Mouse (Mus musculus) erythroblast, embryonic 14.5 days (primary cell): ENCODE results near the gene Map1b. TPM values are rescaled to one million over a fixed set of nuclear protein-coding genes. Genes with fewer than 3 reads are reported as not detected.

Source experiments
- H3K27me3 ChIP-seq: 2 replicates; pipeline ENCODE4 v1.6.1; 2012; ENCODE audit warnings: inconsistent platforms; ENCODE audit not compliant: control insufficient read depth
- H3K36me3 ChIP-seq: 2 replicates; pipeline ENCODE4 v1.6.1; 2012; ENCODE audit warnings: mild to moderate bottlenecking, inconsistent platforms; ENCODE audit not compliant: control insufficient read depth
- H3K4me1 ChIP-seq: 2 replicates; pipeline ENCODE4 v1.6.1; 2012; ENCODE audit warnings: inconsistent platforms; ENCODE audit not compliant: control insufficient read depth
- H3K4me3 ChIP-seq: replicated peaks from 2 replicates; pipeline ENCODE3; 2012; ENCODE audit warnings: moderate library complexity, mild to moderate bottlenecking, inconsistent platforms
- H3K9me3 ChIP-seq: 2 replicates; pipeline ENCODE4 v1.6.1; 2012; ENCODE audit warnings: low read length, inconsistent platforms, mixed read lengths; ENCODE audit not compliant: control insufficient read depth
- GATA1 ChIP-seq: IDR thresholded peaks from 2 replicates; pipeline ENCODE4 v1.6.1; 2012; ENCODE audit warnings: low read length, inconsistent platforms, mixed read lengths
- TAL1 ChIP-seq: IDR thresholded peaks from 3 replicates; pipeline ENCODE4 v1.6.1; 2012; ENCODE audit warnings: low read length, inconsistent platforms, mixed read lengths
- polyA plus RNA-seq: library from polyadenylated mRNA; stranded (reverse); fragments of >175 nt; gene quantifications from 2 replicates; pipeline ENCODE4 v1.2.3, GENCODE M21; 2012

The Map1b gene
- polyA plus RNA-seq: not detected in 2 replicates

DNA sequence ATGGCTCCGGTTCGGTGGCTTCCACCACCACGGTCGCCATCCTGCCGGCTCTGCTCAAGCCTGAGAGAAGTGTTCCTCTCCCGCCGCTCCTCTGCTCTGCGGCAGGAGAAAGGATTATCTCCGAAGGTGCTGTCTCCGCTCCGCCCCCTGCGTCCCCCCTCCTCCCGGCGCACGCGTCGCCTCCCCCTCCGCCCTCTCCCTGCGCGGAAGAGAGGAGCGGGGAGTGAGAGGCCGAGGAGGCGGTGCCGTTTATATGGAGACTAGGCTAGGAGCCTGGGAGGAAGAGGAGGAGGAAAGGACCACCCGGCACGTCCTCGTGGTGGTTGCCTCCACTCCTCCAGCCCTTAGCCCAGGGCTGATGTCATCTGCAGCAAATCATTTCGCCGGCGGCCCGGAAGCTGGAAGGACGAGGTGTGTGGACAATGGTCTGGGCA, at the start of gene Map1b:
Map1b (minus strand) TSS at position 93 of the 434 bp plus-strand sequence.
- TF ChIP-seq TAL1: no peak
- no peak for TF ChIP-seq GATA1
- Histone ChIP-seq H3K27me3 (peaks cover 52% of the 10 kb centered on the region), H3K36me3 (no peaks in the 10 kb centered on the region), H3K4me3 (peak within 1 kb of the TSS; percentile 37), H3K9me3 (no peaks in the 10 kb centered on the region), H3K4me1 (peaks cover 2% of the 10 kb centered on the region)

DNA sequence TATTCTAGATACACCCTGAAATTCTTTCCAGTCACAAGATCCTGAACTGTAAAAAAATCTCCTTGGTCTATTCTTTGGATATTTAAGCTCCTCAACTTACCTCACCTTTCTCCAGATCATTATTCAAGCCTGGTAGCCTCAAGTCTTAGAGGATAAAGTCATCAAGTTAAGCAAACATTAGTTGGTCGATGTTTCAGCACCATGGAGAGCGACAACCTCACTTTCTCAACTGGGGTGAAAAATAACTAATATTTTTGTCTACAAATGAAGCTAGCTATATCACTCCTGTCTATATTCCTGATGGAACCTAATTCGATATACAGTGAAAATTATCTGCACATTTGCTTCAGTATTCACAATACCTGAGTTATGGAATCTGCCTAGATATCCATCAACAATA, 48.0 kb upstream of the Map1b start:
- TF ChIP-seq TAL1 (no peak), GATA1 (no peak)
- no peaks in the 10 kb centered on the region for H3K4me1 ChIP-seq
- H3K4me3 ChIP-seq: no peak overlapping the region
- H3K36me3 ChIP-seq: no peaks in the 10 kb centered on the region
- H3K9me3 ChIP-seq: no peaks in the 10 kb centered on the region
- no peaks in the 10 kb centered on the region for H3K27me3 ChIP-seq

DNA sequence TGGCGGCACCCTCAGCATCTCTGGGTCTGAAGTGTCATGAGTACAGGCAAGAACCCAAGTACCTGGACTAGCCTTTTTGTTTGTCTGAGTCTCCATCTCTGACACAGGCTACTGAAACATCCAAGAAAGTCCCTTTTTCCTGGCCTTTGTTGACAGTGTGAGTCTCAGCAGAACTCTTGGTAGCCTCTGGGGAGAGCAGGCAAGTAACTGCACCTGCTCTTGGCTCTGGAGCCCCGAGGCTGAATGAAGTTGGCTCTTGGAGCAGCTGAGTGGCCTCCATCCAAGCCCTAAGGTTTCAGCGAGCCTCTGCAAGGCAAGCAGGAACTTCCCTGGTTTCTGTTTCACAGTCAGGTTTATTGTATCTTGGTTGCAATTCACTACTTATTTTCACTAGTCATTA, 46.7 kb upstream of the Map1b start:
- no peaks in the 10 kb centered on the region for H3K27me3 ChIP-seq
- H3K9me3 ChIP-seq: no peaks in the 10 kb centered on the region
- no peak for TF ChIP-seq TAL1
- no peak for TF ChIP-seq GATA1
- no peaks in the 10 kb centered on the region for H3K36me3 ChIP-seq
- H3K4me3 ChIP-seq: no peak overlapping the region
- no peaks in the 10 kb centered on the region for H3K4me1 ChIP-seq

DNA sequence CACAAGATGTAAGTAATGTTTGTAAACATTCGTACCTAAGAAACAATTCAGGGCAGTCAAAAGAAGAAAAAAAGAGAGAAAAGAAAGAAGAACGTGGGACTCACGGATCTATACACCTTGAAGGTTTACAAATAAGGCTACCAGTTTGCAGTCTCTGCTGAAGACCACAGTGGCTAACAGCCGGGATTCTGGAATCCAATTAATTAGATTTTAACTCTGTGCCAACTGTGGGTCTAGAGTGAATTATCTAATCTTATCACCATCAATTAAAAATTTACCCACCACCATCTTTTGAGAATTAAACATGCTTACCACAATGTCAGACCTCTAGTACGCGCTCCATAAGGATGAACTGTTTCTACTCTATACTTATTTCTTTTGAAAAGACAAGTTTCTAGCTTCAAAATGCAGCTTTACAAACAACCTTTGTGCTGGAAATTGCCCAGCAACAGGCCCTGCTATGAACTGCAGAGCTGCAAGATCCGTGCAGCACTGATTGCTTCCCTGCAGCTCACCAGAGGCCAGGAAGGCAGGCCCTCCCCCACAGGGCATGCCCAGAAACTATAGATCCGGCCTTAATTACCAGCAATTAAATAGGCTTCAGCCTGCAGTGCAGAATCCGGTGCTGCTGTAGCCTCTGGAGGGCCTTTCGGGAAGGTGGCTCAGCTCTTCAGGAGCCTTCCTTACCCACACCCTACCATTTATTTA, 45.7 kb upstream of the Map1b start:
- no peaks in the 10 kb centered on the region for H3K27me3 ChIP-seq
- no peaks in the 10 kb centered on the region for H3K4me1 ChIP-seq
- H3K4me3 ChIP-seq: no peak overlapping the region
- no peaks in the 10 kb centered on the region for H3K9me3 ChIP-seq
- TF ChIP-seq GATA1 (no peak), TAL1 (no peak)
- no peaks in the 10 kb centered on the region for H3K36me3 ChIP-seq

DNA sequence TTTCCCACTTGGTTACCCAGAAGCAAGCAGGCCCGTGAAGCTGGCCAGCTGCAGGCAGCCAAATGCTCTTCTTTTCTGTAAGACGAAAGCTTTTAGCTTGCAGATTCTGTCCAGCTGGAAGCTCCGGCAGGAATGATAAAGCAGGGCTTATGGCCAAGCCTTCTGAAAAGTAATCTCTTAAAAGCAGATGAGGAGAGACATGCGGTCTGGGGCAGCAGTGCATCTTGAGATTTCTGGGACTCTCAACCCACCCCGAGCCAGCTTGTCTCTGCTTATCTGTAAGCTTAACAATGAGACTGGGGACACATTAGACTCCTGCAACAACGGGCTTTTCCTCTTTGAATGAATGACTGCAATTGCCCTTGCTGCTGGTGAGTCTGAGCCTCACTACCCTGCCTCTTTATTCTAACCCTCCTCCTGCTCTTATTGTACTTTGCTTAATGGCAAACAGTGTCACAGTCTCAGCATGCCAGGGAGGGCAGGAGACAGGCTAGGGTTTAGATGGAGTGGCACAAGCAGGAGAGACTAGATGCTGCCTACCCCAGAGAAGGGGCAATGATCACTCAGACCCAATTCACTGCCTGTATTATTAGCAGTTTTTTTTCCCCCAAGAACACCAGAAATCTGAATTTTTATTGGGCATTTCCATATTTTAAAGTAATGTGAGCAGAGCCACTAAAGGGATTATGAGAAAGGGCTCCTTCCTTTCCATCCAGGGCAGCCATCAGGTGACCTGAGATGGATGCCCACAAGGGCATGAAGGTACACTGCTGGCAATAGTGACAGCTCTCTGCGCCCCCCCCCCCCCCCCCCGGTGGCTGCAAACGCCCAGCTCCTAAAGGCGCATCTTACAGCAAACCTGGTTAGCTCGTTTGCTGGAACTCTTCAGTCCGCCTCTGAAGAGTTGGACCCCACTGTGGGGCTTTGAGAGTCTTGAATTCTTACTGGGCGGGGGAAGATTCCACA, 44.6 kb upstream of the Map1b start:
- H3K36me3 ChIP-seq: no peaks in the 10 kb centered on the region
- no peak overlapping the region for H3K4me3 ChIP-seq
- no peaks in the 10 kb centered on the region for H3K27me3 ChIP-seq
- no peaks in the 10 kb centered on the region for H3K4me1 ChIP-seq
- H3K9me3 ChIP-seq: no peaks in the 10 kb centered on the region
- no peak for TF ChIP-seq GATA1
- TF ChIP-seq TAL1: no peak

DNA sequence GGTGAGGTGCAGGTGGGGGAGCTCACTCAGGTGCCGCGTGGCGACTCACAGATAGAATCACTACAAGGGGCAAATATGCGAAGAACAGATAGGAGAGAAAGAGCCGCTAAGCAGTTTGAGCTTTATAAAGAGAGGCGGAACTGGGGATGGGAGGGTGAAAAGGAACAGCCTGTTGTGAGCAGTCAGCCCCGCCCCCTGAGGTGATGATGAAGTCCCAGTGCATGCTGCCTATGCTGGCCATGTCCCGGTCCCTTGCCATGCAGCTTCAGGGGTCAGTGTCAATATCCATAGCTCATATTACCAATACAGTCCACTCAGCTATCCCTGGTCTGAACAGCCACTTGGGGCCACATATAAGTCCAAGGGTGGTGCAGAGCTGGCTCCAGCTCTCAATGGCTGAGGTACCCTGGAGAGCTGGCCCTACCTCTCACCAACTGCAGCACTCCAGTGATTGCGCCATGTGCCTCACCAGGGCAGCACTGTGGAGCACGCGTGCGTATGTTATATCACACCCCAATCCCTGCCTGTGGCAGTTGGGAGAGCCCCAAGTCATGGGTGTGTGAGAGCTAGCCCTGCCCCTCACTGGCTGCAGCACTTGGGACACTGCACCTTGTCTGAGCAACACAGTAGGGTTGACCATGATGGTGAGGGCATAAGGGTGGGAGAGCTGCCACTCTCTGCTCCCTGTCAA, 42.0 kb upstream of the Map1b start:
- H3K4me1 ChIP-seq: no peaks in the 10 kb centered on the region
- no peak for TF ChIP-seq TAL1
- TF ChIP-seq GATA1: no peak
- H3K27me3 ChIP-seq: no peaks in the 10 kb centered on the region
- H3K9me3 ChIP-seq: no peaks in the 10 kb centered on the region
- no peak overlapping the region for H3K4me3 ChIP-seq
- H3K36me3 ChIP-seq: no peaks in the 10 kb centered on the region

- H3K4me1 ChIP-seq: no peaks in the 10 kb centered on the region
- H3K36me3 ChIP-seq: no peaks in the 10 kb centered on the region
- H3K4me3 ChIP-seq: no peak overlapping the region
- no peaks in the 10 kb centered on the region for H3K27me3 ChIP-seq
- TF ChIP-seq GATA1: no peak
- no peak for TF ChIP-seq TAL1
- H3K9me3 ChIP-seq: no peaks in the 10 kb centered on the region
Observed at GRCm38 (mm10) chr13:99557813-99558212, 41.5 kb upstream of the Map1b start.

GRCm38 (mm10) chr13:99557331-99557730, 41.0 kb upstream of the Map1b start:
- H3K4me3 ChIP-seq: no peak overlapping the region
- H3K27me3 ChIP-seq: no peaks in the 10 kb centered on the region
- no peaks in the 10 kb centered on the region for H3K9me3 ChIP-seq
- TF ChIP-seq TAL1: no peak
- TF ChIP-seq GATA1: no peak
- no peaks in the 10 kb centered on the region for H3K36me3 ChIP-seq
- no peaks in the 10 kb centered on the region for H3K4me1 ChIP-seq

DNA sequence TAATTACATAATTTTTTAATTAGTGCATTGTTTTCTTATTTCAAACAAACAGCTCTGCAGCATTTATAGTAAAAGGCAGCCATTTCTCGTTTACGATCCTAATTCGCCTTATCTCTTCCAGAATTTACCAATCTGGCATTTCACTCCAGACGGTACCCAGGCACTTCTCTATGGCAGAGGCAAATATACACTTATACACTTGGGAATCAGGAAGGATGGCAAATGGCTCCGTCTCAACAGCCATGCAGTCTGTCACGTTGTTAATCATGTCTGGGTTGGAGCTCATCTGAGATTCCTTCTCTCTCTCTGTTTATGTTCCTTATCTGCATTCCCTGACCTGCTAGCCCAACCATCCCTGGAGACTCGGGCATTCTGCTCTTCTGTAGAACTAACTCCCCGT, 38.6 kb upstream of the Map1b start:
- TF ChIP-seq TAL1 (no peak), GATA1 (no peak)
- Histone ChIP-seq H3K36me3 (no peaks in the 10 kb centered on the region), H3K4me1 (no peaks in the 10 kb centered on the region), H3K9me3 (no peaks in the 10 kb centered on the region), H3K4me3 (no peak overlapping the region), H3K27me3 (no peaks in the 10 kb centered on the region)
